Mouse (Mus musculus) stomach, embryonic 14.5 days (tissue): ENCODE data around the gene Eps15. TPM values are rescaled to one million over a fixed set of nuclear protein-coding genes. Genes with fewer than 3 reads are reported as not detected.
"Not testable (repeated sequence)": the region's sequence is repeated elsewhere in the genome, so short reads cannot be mapped to it uniquely, and the experiment has no call there.

ENCODE experiments used
- ATAC-seq: fragments of 200-750 bp; cut with Nextera tagmentation; 2 replicates; pipeline ENCODE4 v1.8.0; 2017; ENCODE audit warnings: low read depth, moderate TSS enrichment; ENCODE audit not compliant: insufficient number of reproducible peaks, insufficient read depth, low FRiP score
- H3K27ac ChIP-seq: fragments of 300-500 bp; sonication (generic); 2 replicates; pipeline ENCODE4 v1.5.1; 2014; ENCODE audit warnings: mild to moderate bottlenecking, low read length, moderate library complexity, mixed read lengths
- H3K27me3 ChIP-seq: fragments of 300-500 bp; sonication (generic); 2 replicates; pipeline ENCODE4 v1.6.1; 2014; ENCODE audit warnings: low read length, control low read depth, mixed read lengths; ENCODE audit not compliant: control insufficient read depth, insufficient read depth
- H3K36me3 ChIP-seq: fragments of 300-500 bp; sonication (generic); 2 replicates; pipeline ENCODE4 v1.6.1; 2014; ENCODE audit warnings: mild to moderate bottlenecking, control low read depth, low read length, moderate library complexity, mixed read lengths; ENCODE audit not compliant: control insufficient read depth, insufficient read depth
- H3K4me1 ChIP-seq: fragments of 300-500 bp; sonication (generic); 2 replicates; pipeline ENCODE4 v1.6.1; 2014; ENCODE audit warnings: low read length, control low read depth, mixed read lengths; ENCODE audit not compliant: control insufficient read depth, insufficient read depth
- H3K4me2 ChIP-seq: fragments of 300-500 bp; sonication (generic); replicated peaks from 2 replicates; pipeline ENCODE4 v1.6.1; 2014; ENCODE audit warnings: low read depth, low read length, control low read depth
- H3K4me3 ChIP-seq: fragments of 300-500 bp; sonication (generic); 2 replicates; pipeline ENCODE4 v1.5.1; 2014; ENCODE audit warnings: low read depth, low read length, control low read depth
- H3K9ac ChIP-seq: fragments of 300-500 bp; sonication (generic); replicated peaks from 2 replicates; pipeline ENCODE4 v1.6.1; 2014; ENCODE audit warnings: low read depth, mild to moderate bottlenecking, control low read depth, low read length, moderate library complexity, mixed read lengths
- H3K9me3 ChIP-seq: fragments of 300-500 bp; sonication (generic); 2 replicates; pipeline ENCODE4 v1.6.1; 2016; ENCODE audit warnings: low read depth, low read length, control low read depth; ENCODE audit not compliant: control insufficient read depth
- WGBS: fragments of 180-500 bp; shearing (Covaris S2); extraction: QIAGEN DNeasy Blood & Tissue Kit; methylation state at CpG from one replicate; pipeline ENCODE4 v1.1.7; 2014; 5-methylcytosine and 5-hydroxymethylcytosine counted together
- polyA plus RNA-seq: library from polyadenylated mRNA; unstranded; fragments of >200 nt; fragmentation: Nextera tagmentation; extraction: Ambion mirVana; gene quantifications from 2 replicates; pipeline ENCODE4 v1.2.1, GENCODE M21; 2014

Gene Eps15
- polyA plus RNA-seq, 1 experiment from 2014 or later, result 50.4 TPM

DNA sequence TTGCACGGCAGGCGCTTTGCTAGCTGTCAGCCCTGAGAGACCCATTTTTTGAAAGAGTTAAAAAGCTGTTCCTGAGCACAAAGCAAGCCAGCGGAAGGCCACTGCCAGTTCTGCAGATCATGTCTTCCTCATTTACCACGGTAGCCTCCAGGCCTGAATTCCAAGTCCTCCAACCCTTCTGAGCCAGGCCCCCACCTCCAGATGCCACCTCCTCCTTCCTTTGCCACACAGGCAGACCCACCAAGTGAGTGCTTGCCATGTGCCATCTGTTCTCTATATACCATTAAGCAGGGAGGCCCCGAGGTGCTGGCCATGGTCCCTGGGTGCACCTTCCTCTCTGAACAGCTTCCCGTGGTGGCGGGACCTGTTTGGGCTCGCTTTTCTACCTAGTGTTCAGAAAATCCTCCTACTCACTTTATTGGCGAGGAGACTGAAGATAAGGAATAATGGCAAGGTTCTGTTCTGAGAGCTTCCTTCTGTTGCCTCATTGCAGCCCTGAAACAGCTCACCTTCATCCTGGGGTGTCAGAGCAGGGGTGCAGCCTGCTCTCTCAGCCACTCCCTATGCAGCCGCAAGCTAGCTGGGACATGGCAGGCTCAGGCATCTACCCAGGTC lies 120.4 kb downstream of the Eps15 start:
- H3K9me3 ChIP-seq, result no peaks in the 10 kb centered on the region
- H3K27ac ChIP-seq, result no peak overlapping the region
- WGBS, result 79% methylated on average over 10 of the region's 10 CpGs
- H3K36me3 ChIP-seq, result no peaks in the 10 kb centered on the region
- no peak for ATAC-seq
- 0 out of 2 replicates have a peak, but pooled peaks cover 3% of the 10 kb centered on the region for H3K4me1 ChIP-seq
- H3K9ac ChIP-seq, result no peak overlapping the region
- H3K4me3 ChIP-seq, result no peak overlapping the region
- no peaks in the 10 kb centered on the region for H3K27me3 ChIP-seq
- no peak overlapping the region for H3K4me2 ChIP-seq

DNA sequence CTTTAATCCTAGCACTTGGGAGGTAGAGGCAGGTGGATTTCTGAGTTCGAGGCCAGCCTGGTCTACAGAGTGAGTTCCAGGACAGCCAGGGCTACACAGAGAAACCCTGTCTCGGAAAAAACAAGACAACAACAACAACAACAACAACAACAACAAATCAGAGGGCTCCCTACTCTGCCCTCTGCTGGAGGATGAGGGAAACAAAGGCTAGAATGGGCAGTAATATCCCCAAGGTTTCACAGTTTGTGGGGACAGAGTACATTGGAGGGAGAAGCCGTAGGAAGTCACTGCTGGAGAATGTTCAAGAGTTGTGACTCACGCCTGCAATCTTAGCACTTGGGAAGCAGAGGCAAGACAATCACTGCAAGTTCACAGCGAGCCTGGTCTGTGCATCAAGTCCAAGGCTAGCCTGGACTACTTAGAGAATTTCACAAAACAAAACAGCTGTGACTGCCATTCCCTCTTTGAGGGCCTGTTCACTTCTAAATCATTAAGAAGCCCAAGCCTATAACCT lies 121.2 kb downstream of the Eps15 start:
- WGBS, result 68% methylated on average over 5 of the region's 5 CpGs

DNA sequence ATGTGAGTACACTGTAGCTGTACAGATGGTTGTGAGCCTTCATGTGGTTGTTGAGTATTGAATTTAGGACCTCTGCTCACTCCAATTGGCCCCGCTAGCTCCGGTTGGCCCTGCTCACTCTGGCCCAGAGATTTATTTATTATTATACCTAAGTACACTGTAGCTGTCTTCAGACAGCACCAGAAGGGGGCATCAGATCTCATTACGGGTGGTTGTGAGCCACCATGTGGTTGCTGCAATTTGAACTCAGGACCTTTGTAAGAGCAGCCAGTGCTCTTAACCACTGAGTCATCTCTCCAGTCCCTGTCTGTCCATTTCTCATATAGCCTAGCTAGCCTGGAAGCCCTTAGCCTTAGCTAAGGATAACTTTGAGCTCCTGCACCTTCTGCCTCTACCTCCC lies 124.8 kb downstream of the Eps15 start:
- 87% methylated on average over 3 of the region's 3 CpGs for WGBS
- not testable (repeated sequence) for ATAC-seq, H3K4me2 ChIP-seq, H3K9ac ChIP-seq, H3K27ac ChIP-seq, H3K9me3 ChIP-seq, H3K4me1 ChIP-seq, H3K27me3 ChIP-seq, H3K36me3 ChIP-seq, H3K4me3 ChIP-seq

More for the DNA sequence above, 121.2 kb downstream of the Eps15 start:
- Histone ChIP-seq H3K4me1 (peaks cover 8% of the 10 kb centered on the region; the same call in 1 of the 2 replicates), H3K9me3 (no peaks in the 10 kb centered on the region), H3K4me3 (no peak overlapping the region), H3K27me3 (no peaks in the 10 kb centered on the region), H3K9ac (no peak overlapping the region), H3K36me3 (no peaks in the 10 kb centered on the region), H3K4me2 (no peak overlapping the region), H3K27ac (no peak overlapping the region)
- no peak for ATAC-seq

DNA sequence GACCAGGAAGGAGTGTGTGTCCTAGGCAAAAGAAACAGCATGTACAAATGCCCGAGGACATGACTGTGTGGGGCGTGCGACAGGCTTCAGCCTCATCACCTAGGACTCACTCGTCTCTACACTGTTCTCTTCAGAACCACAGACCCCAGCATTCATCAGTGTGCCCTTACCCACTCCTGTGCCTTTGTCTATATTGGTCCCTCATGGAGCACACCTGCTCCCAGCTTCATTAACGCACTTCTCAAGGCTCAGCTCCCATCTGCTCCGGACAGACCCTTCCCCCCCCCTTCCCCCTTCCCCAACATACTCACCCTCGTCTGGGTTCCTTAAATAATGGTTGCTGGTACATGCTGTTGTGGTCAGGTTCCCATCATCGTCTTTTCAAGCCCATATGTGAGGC lies 125.3 kb downstream of the Eps15 start:
- Histone ChIP-seq H3K27me3 (no peaks in the 10 kb centered on the region), H3K27ac (0 out of 2 replicates have a peak overlapping the region, but pooled peaks have one; percentile 16), H3K9me3 (no peaks in the 10 kb centered on the region), H3K36me3 (no peaks in the 10 kb centered on the region), H3K4me2 (peak overlapping the region; percentile 94; the same call in 1 of the 2 replicates), H3K9ac (no peak overlapping the region), H3K4me3 (no peak overlapping the region), H3K4me1 (peaks cover 9% of the 10 kb centered on the region; the same call in 1 of the 2 replicates)
- ATAC-seq, result no peak
- WGBS, result 63% methylated on average over 8 of the region's 8 CpGs

DNA sequence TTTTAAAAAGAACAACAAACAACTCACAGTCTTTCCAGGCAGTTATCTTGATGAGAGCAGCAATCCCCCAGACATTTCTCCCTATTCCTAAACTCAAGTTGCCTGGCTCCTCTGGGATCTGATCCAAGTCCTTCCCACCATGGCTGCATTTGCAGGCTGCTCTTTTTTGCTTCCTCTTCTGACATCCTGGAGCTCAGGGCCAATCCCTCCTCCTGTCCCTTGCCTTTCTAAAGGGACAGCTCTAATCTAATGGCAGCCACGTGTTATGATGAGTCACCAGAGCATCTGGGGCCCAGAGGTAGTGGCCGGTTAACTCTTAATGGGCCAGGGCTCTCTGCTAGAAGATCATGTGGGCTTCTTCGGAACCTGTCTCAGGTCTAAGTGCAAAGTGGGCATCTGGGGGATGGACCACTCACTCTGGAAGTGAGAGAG lies 126.0 kb downstream of the Eps15 start:
- H3K27ac ChIP-seq, result peak overlapping the region; percentile 0; the same call in 1 of the 2 replicates
- H3K4me3 ChIP-seq, result peak overlapping the region; percentile 48
- no peaks in the 10 kb centered on the region for H3K36me3 ChIP-seq
- H3K4me2 ChIP-seq, result peak overlapping the region; percentile 94
- 4% methylated on average over 3 of the region's 3 CpGs for WGBS
- ATAC-seq, result peak; percentile 81
- H3K9me3 ChIP-seq, result no peaks in the 10 kb centered on the region
- peaks cover 9% of the 10 kb centered on the region; the same call in 1 of the 2 replicates for H3K4me1 ChIP-seq
- H3K27me3 ChIP-seq, result no peaks in the 10 kb centered on the region
- H3K9ac ChIP-seq, result no peak overlapping the region

DNA sequence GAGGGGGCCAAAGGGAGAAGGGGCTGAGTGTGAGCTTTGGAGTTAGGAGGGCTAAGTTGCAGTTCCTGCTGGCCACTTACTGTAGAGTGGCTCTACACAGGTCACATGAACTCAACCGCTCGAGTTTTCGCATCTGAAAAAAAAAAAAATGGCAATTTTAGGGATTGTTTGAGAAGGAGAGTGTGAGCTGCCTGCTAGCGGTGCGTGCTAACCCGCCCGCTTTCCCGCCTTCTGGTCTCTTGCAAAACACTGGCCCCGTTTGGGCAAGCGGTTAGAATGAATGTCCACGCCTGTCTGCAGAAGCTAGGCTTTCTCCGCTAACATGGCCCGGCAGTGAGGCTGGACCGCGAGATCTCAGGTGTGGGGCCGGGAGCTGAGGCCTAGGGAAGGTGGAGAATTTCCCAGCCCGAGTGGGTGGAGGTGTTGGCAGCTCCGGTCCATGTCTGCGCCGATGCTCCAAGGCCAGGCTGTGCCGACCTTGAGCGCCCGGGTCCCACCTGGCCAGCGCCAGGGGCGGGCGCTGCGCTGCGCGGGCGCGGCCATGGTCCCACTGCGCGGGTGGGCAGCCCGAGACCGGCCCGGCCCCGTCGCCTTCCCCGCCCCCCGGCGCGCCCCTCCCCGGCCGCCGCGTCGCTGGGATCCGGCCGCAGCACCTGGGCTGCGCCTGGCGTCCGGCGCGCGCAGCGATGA lies 126.6 kb downstream of the Eps15 start, which contains the start of gene Ttc39a:
Gene Ttc39a, plus strand, starts transcription at position 138 of the 690 bp plus-strand sequence.
- peak within 1 kb of the TSS; percentile 16; the same call in 1 of the 2 replicates for H3K27ac ChIP-seq

DNA sequence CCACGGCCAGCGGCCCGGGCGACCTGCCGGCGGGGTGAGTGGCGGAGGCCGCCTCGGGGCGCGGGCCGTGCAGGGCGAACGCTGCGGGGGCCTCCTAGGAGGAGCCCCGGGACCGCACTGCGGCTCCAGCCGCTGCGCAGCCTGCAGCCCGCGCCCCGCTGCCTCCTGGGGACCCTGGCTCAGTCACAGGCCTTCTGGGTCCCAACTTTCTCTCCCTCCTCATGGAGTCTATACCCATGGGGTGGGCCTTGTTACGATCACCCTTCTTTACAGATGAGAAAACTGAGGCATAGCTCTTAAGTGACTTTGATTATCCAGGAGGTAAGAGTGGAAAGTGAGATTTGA lies 127.1 kb downstream of the Eps15 start:
- ATAC-seq, result 0 out of 2 replicates have a peak, but pooled peaks have one; percentile 3
- peak overlapping the region; percentile 41; the same call in 1 of the 2 replicates for H3K9ac ChIP-seq
- H3K4me1 ChIP-seq, result peaks cover 9% of the 10 kb centered on the region; the same call in 1 of the 2 replicates
- H3K4me2 ChIP-seq, result peak overlapping the region; percentile 94
- H3K4me3 ChIP-seq, result peak overlapping the region; percentile 48
- H3K27ac ChIP-seq, result no peak overlapping the region
- WGBS, result 2% methylated on average over 22 of the region's 24 CpGs
- no peaks in the 10 kb centered on the region for H3K9me3 ChIP-seq
- no peaks in the 10 kb centered on the region for H3K27me3 ChIP-seq
- H3K36me3 ChIP-seq, result no peaks in the 10 kb centered on the region

More for the DNA sequence above, 126.6 kb downstream of the Eps15 start, which contains the start of gene Ttc39a:
- H3K4me3 ChIP-seq, result peak within 1 kb of the TSS; percentile 48
- H3K36me3 ChIP-seq, result no peaks in the 10 kb centered on the region
- H3K4me1 ChIP-seq, result peaks cover 9% of the 10 kb centered on the region; the same call in 1 of the 2 replicates
- H3K27me3 ChIP-seq, result no peaks in the 10 kb centered on the region
- WGBS, result under 1% methylated on average over 56 of the region's 56 CpGs
- peak within 1 kb of the TSS; percentile 41 for H3K9ac ChIP-seq
- H3K9me3 ChIP-seq, result no peaks in the 10 kb centered on the region
- H3K4me2 ChIP-seq, result peak within 1 kb of the TSS; percentile 94
- ATAC-seq, result peak; percentile 69

DNA sequence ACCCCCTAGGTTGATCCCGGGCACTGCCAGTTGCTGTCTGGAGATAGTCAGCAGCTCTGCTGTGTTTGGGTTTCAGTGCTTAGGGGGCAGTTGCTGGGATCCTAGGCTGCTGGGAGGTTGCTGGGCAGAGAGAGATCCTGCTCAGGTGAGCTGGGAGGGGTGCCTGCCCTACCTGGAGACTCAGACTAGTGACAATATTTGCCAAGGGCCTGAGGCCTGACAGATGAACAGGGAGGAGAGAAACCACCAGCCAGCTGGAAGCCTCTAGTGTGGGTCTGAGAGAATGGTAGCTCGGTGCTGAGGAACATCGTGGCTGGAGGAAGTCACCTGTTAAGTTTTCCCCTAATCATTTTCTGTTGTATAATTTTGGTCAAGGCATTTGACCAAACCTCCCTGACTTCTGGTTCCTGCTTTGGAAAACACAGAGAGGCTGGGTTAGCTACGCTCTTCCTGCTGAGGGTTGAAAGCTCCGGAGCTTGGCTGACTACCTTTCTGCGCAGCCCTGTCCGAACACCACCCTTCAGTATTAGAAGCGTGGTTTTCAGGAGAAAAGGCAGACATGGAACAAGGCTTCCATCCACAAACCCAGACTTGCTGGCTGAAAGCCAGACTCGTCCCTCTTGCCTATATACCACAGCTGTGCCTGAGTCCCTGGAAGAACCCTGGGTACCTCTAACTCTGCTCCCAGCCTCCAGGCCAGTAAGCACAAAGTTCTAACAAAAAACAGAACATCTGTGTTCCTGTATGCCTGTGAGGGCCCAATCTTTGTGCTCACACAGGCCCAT lies 127.8 kb downstream of the Eps15 start:
- Histone ChIP-seq H3K4me2 (peak overlapping the region; percentile 94; the same call in 1 of the 2 replicates), H3K27ac (no peak overlapping the region), H3K36me3 (no peaks in the 10 kb centered on the region), H3K4me3 (no peak overlapping the region), H3K9me3 (no peaks in the 10 kb centered on the region), H3K9ac (no peak overlapping the region), H3K27me3 (no peaks in the 10 kb centered on the region), H3K4me1 (peaks cover 9% of the 10 kb centered on the region; the same call in 1 of the 2 replicates)
- ATAC-seq, result no peak
- 49% methylated on average over 9 of the region's 9 CpGs for WGBS
